Mouse (Mus musculus) cerebellum, postnatal 4 days (tissue): Measurements from ENCODE around the gene Angel1.

Experiments used
- DNase-seq, 2 experiments: peaks; one replicate each; pipeline ENCODE4 v3.0.0; 2022; ENCODE audit warnings: low spot score in 2 of 2, mixed read lengths in 1 of 2

Angel1 gene

GRCm38 (mm10) chr12:86726120-86726640 lies at the start of gene Angel1:
Gene Angel1, minus strand, starts transcription at chr12:86726460.
- DNase-seq: peak; percentile 90 to 95

- no peak for DNase-seq
Measured at GRCm38 (mm10) chr12:86775561-86776280, 49.5 kb upstream of the Angel1 start.

- DNase-seq: no peak
Measured at GRCm38 (mm10) chr12:86772551-86772950, 46.3 kb upstream of the Angel1 start.

- DNase-seq: peak; percentile 78 to 90
Measured at GRCm38 (mm10) chr12:86771823-86772427, 45.7 kb upstream of the Angel1 start.

- no peak for DNase-seq
Measured at GRCm38 (mm10) chr12:86770927-86771326, 44.7 kb upstream of the Angel1 start.

GRCm38 (mm10) chr12:86770261-86770670 lies 44.0 kb upstream of the Angel1 start:
- DNase-seq: peak in 1 of 2 experiments; percentile 61

GRCm38 (mm10) chr12:86769819-86770218 lies 43.6 kb upstream of the Angel1 start:
- no peak for DNase-seq

GRCm38 (mm10) chr12:86768986-86769580 lies 42.8 kb upstream of the Angel1 start:
- peak; percentile 75 to 85 for DNase-seq

GRCm38 (mm10) chr12:86767868-86768631 lies 41.8 kb upstream of the Angel1 start:
- peak in 1 of 2 experiments; percentile 58 for DNase-seq

- DNase-seq: no peak
Measured at GRCm38 (mm10) chr12:86766467-86766866, 40.2 kb upstream of the Angel1 start.

- no peak for DNase-seq
Measured at GRCm38 (mm10) chr12:86764060-86764459, 37.8 kb upstream of the Angel1 start.

- no peak for DNase-seq
Measured at GRCm38 (mm10) chr12:86761036-86761435, 34.8 kb upstream of the Angel1 start.

- DNase-seq: no peak
Measured at GRCm38 (mm10) chr12:86734319-86734810, 8.1 kb upstream of the Angel1 start, which contains the start of gene Lrrc74a. Gene Lrrc74a, plus strand, starts transcription at chr12:86734369.

GRCm38 (mm10) chr12:86725706-86726105 lies 554 bp downstream of the Angel1 start:
- no peak for DNase-seq

- DNase-seq: no peak
Measured at GRCm38 (mm10) chr12:86724300-86724699, 2.0 kb downstream of the Angel1 start.

- DNase-seq: no peak
Measured at GRCm38 (mm10) chr12:86721453-86721852, 4.8 kb downstream of the Angel1 start.

- no peak for DNase-seq
Measured at GRCm38 (mm10) chr12:86719961-86720639, 6.2 kb downstream of the Angel1 start.

- DNase-seq: no peak
Measured at GRCm38 (mm10) chr12:86716962-86717361, 9.3 kb downstream of the Angel1 start.

GRCm38 (mm10) chr12:86715401-86715800 lies 10.9 kb downstream of the Angel1 start:
- DNase-seq: peak; percentile 79 to 88

- DNase-seq: no peak
Measured at GRCm38 (mm10) chr12:86714026-86714425, 12.2 kb downstream of the Angel1 start.

GRCm38 (mm10) chr12:86705843-86706242 lies 20.4 kb downstream of the Angel1 start:
- no peak for DNase-seq
